Mouse (Mus musculus): ENCODE results near the gene Krtcap3. TPM values are rescaled to one million over a fixed set of nuclear protein-coding genes. Genes with fewer than 3 reads are reported as not detected.

Krtcap3 gene
- polyA plus RNA-seq, 1 experiment from 2014 or later: 4.7 TPM

GRCm38 (mm10) chr5:31221304-31221945, 30.1 kb upstream of the Krtcap3 start:
- peak overlapping the region; percentile 95 for H3K27ac ChIP-seq (replicated peaks)
- peak overlapping the region; percentile 97 for H3K4me3 ChIP-seq
- H3K9ac ChIP-seq (replicated peaks): peak overlapping the region; percentile 92
- ATAC-seq (ENCODE audit: low FRiP score, low read depth): no peak
- WGBS: 11% methylated on average over 11 of the region's 11 CpGs
- H3K9me3 ChIP-seq: no peaks in the 10 kb centered on the region
- H3K27me3 ChIP-seq: no peaks in the 10 kb centered on the region
- peak overlapping the region; percentile 83 for H3K4me2 ChIP-seq (replicated peaks)
- no peaks in the 10 kb centered on the region for H3K36me3 ChIP-seq
- peaks cover 16% of the 10 kb centered on the region for H3K4me1 ChIP-seq

GRCm38 (mm10) chr5:31222696-31223095, 28.8 kb upstream of the Krtcap3 start:
- Histone ChIP-seq H3K27me3 (no peaks in the 10 kb centered on the region), H3K4me2 (replicated peaks) (no peak overlapping the region), H3K9me3 (no peaks in the 10 kb centered on the region), H3K27ac (replicated peaks) (no peak overlapping the region), H3K4me1 (peaks cover 16% of the 10 kb centered on the region), H3K9ac (replicated peaks) (no peak overlapping the region), H3K36me3 (no peaks in the 10 kb centered on the region), H3K4me3 (no peak overlapping the region)
- no peak for ATAC-seq (ENCODE audit: low FRiP score, low read depth)
- whole genome bisulfite sequencing: 95% methylated on average over 9 of the region's 9 CpGs

- Histone ChIP-seq H3K4me3 (no peak overlapping the region), H3K9ac (replicated peaks) (no peak overlapping the region), H3K36me3 (no peaks in the 10 kb centered on the region), H3K27ac (replicated peaks) (no peak overlapping the region), H3K27me3 (no peaks in the 10 kb centered on the region), H3K4me2 (replicated peaks) (no peak overlapping the region), H3K4me1 (peaks cover 2% of the 10 kb centered on the region; the same call in 1 of the 2 replicates), H3K9me3 (no peaks in the 10 kb centered on the region)
- WGBS: 71% methylated on average over 1 of the region's 1 CpGs
- no peak for ATAC-seq (ENCODE audit: low FRiP score, low read depth)
These were observed 24.9 kb upstream of the Krtcap3 start for GRCm38 (mm10) chr5:31226641-31227040.

- Histone ChIP-seq H3K27ac (replicated peaks) (peak within 1 kb of the TSS; percentile 98), H3K36me3 (peaks cover 24% of the 10 kb centered on the region), H3K4me3 (peak within 1 kb of the TSS; percentile 98), H3K9me3 (no peaks in the 10 kb centered on the region), H3K27me3 (no peaks in the 10 kb centered on the region), H3K4me1 (peaks cover 8% of the 10 kb centered on the region), H3K9ac (replicated peaks) (peak within 1 kb of the TSS; percentile 96), H3K4me2 (replicated peaks) (peak within 1 kb of the TSS; percentile 84)
- WGBS: under 1% methylated on average over 85 of the region's 103 CpGs
- ATAC-seq (ENCODE audit: low FRiP score, low read depth): peak; percentile 98
These were observed 10.6 kb upstream of the Krtcap3 start, which contains the start of the genes Nrbp1 and Gm9970 for GRCm38 (mm10) chr5:31240637-31241521. Gene Nrbp1 (plus strand): TSS chr5:31240864. Gene Gm9970 (minus strand): TSS chr5:31241232.

- Histone ChIP-seq H3K9ac (replicated peaks) (peak overlapping the region; percentile 96), H3K27ac (replicated peaks) (peak overlapping the region; percentile 98), H3K36me3 (peaks cover 31% of the 10 kb centered on the region), H3K9me3 (no peaks in the 10 kb centered on the region), H3K4me1 (peaks cover 8% of the 10 kb centered on the region), H3K4me3 (peak overlapping the region; percentile 98), H3K4me2 (replicated peaks) (peak overlapping the region; percentile 84), H3K27me3 (no peaks in the 10 kb centered on the region)
- ATAC-seq (ENCODE audit: low FRiP score, low read depth): no peak
- WGBS: under 1% methylated on average over 13 of the region's 13 CpGs
These were observed 9.9 kb upstream of the Krtcap3 start for GRCm38 (mm10) chr5:31241522-31242034.

GRCm38 (mm10) chr5:31242191-31242590, 9.3 kb upstream of the Krtcap3 start:
- Histone ChIP-seq H3K27ac (replicated peaks) (no peak overlapping the region; the same call in 1 of the 2 replicates), H3K9ac (replicated peaks) (peak overlapping the region; percentile 96), H3K27me3 (no peaks in the 10 kb centered on the region), H3K4me2 (replicated peaks) (peak overlapping the region; percentile 84), H3K36me3 (peaks cover 37% of the 10 kb centered on the region), H3K4me3 (peak overlapping the region; percentile 98), H3K4me1 (peaks cover 8% of the 10 kb centered on the region), H3K9me3 (no peaks in the 10 kb centered on the region)
- no peak for ATAC-seq (ENCODE audit: low FRiP score, low read depth)
- WGBS: 23% methylated on average over 10 of the region's 10 CpGs

GRCm38 (mm10) chr5:31250716-31251115, 775 bp upstream of the Krtcap3 start:
- H3K27me3 ChIP-seq: peaks cover 14% of the 10 kb centered on the region
- no peaks in the 10 kb centered on the region for H3K9me3 ChIP-seq
- WGBS: 65% methylated on average over 4 of the region's 4 CpGs
- no peak overlapping the region for H3K4me2 ChIP-seq (replicated peaks)
- no peak for ATAC-seq (ENCODE audit: low FRiP score, low read depth)
- peaks cover 96% of the 10 kb centered on the region for H3K36me3 ChIP-seq
- no peak overlapping the region for H3K9ac ChIP-seq (replicated peaks)
- peaks cover 9% of the 10 kb centered on the region for H3K4me1 ChIP-seq
- no peak overlapping the region for H3K4me3 ChIP-seq
- H3K27ac ChIP-seq (replicated peaks): no peak overlapping the region

GRCm38 (mm10) chr5:31252151-31252550, 660 bp downstream of the Krtcap3 start:
- H3K27me3 ChIP-seq: peaks cover 14% of the 10 kb centered on the region
- H3K9ac ChIP-seq (replicated peaks): no peak overlapping the region
- no peak overlapping the region for H3K4me3 ChIP-seq
- no peaks in the 10 kb centered on the region for H3K9me3 ChIP-seq
- H3K4me1 ChIP-seq: peaks cover 9% of the 10 kb centered on the region
- peaks cover 89% of the 10 kb centered on the region for H3K36me3 ChIP-seq
- no peak for ATAC-seq (ENCODE audit: low FRiP score, low read depth)
- no peak overlapping the region; the same call in 1 of the 2 replicates for H3K4me2 ChIP-seq (replicated peaks)
- 55% methylated on average over 10 of the region's 10 CpGs for whole genome bisulfite sequencing
- H3K27ac ChIP-seq (replicated peaks): no peak overlapping the region

GRCm38 (mm10) chr5:31252795-31253545, 1.5 kb downstream of the Krtcap3 start:
- WGBS: 83% methylated on average over 16 of the region's 16 CpGs
- Histone ChIP-seq H3K36me3 (peaks cover 88% of the 10 kb centered on the region), H3K4me3 (no peak overlapping the region), H3K4me1 (peaks cover 9% of the 10 kb centered on the region), H3K9me3 (no peaks in the 10 kb centered on the region), H3K27me3 (peaks cover 14% of the 10 kb centered on the region), H3K9ac (replicated peaks) (no peak overlapping the region), H3K27ac (replicated peaks) (no peak overlapping the region), H3K4me2 (replicated peaks) (no peak overlapping the region)
- ATAC-seq (ENCODE audit: low FRiP score, low read depth): no peak

- H3K4me3 ChIP-seq: no peak overlapping the region
- no peak overlapping the region for H3K9ac ChIP-seq (replicated peaks)
- no peak overlapping the region for H3K4me2 ChIP-seq (replicated peaks)
- peaks cover 9% of the 10 kb centered on the region for H3K4me1 ChIP-seq
- ATAC-seq (ENCODE audit: low FRiP score, low read depth): no peak
- no peak overlapping the region for H3K27ac ChIP-seq (replicated peaks)
- peaks cover 14% of the 10 kb centered on the region for H3K27me3 ChIP-seq
- H3K9me3 ChIP-seq: no peaks in the 10 kb centered on the region
- WGBS: 93% methylated on average over 8 of the region's 8 CpGs
- peaks cover 86% of the 10 kb centered on the region for H3K36me3 ChIP-seq
These were observed 2.3 kb downstream of the Krtcap3 start for GRCm38 (mm10) chr5:31253806-31254205.

GRCm38 (mm10) chr5:31254452-31254851, 3.0 kb downstream of the Krtcap3 start:
- Histone ChIP-seq H3K27me3 (peaks cover 14% of the 10 kb centered on the region), H3K9me3 (no peaks in the 10 kb centered on the region), H3K4me3 (no peak overlapping the region), H3K4me1 (peaks cover 9% of the 10 kb centered on the region), H3K4me2 (replicated peaks) (no peak overlapping the region), H3K27ac (replicated peaks) (no peak overlapping the region), H3K36me3 (peaks cover 87% of the 10 kb centered on the region), H3K9ac (replicated peaks) (no peak overlapping the region)
- ATAC-seq (ENCODE audit: low FRiP score, low read depth): no peak
- WGBS: 88% methylated on average over 7 of the region's 7 CpGs
